Mouse (Mus musculus): Measurements from ENCODE around the gene Foxred1. TPM values are rescaled to one million over a fixed set of nuclear protein-coding genes. Genes with fewer than 3 reads are reported as not detected.

The Foxred1 gene
- polyA plus RNA-seq (2014; fragmentation: Illumina TruSeq; extraction: RNeasy Lipid Tissue Mini Kit (QIAGEN cat#74804); ENCODE audit: low read depth, low replicate concordance), result 19.9 TPM

GRCm38 (mm10) chr9:35210542-35211474 is at the start of gene Foxred1:
Gene Foxred1 (minus strand): TSS chr9:35211055.

GRCm38 (mm10) chr9:35199772-35200471 is 10.9 kb downstream of the Foxred1 start, which contains the start of the genes Srpr and Tirap:
Gene Srpr (plus strand): TSS chr9:35200175.
Gene Tirap (minus strand): TSS chr9:35200291.

GRCm38 (mm10) chr9:35175251-35176123 is 35.4 kb downstream of the Foxred1 start, which contains the start of gene Dcps:
Gene Dcps (minus strand): TSS chr9:35176061.

Other genes starting within 250 kb of the Foxred1 start
- 41.0 TPM for gene St3gal4, start 91.8 kb downstream of the Foxred1 start, polyA plus RNA-seq (2014; fragmentation: Illumina TruSeq; extraction: RNeasy Lipid Tissue Mini Kit (QIAGEN cat#74804); ENCODE audit: low read depth, low replicate concordance)
- gene Dcps, start 35.0 kb downstream of the Foxred1 start, polyA plus RNA-seq (2014; fragmentation: Illumina TruSeq; extraction: RNeasy Lipid Tissue Mini Kit (QIAGEN cat#74804); ENCODE audit: low read depth, low replicate concordance), result 7.1 TPM
- 362 TPM for gene Srpr, start 10.9 kb downstream of the Foxred1 start, polyA plus RNA-seq (2014; fragmentation: Illumina TruSeq; extraction: RNeasy Lipid Tissue Mini Kit (QIAGEN cat#74804); ENCODE audit: low read depth, low replicate concordance)
- gene Tirap, start 10.8 kb downstream of the Foxred1 start, polyA plus RNA-seq (2014; fragmentation: Illumina TruSeq; extraction: RNeasy Lipid Tissue Mini Kit (QIAGEN cat#74804); ENCODE audit: low read depth, low replicate concordance), result 8.7 TPM
- gene Fam118b, start 56.8 kb upstream of the Foxred1 start, polyA plus RNA-seq (2014; fragmentation: Illumina TruSeq; extraction: RNeasy Lipid Tissue Mini Kit (QIAGEN cat#74804); ENCODE audit: low read depth, low replicate concordance), result 12.3 TPM
- gene Rpusd4, start 56.8 kb upstream of the Foxred1 start, polyA plus RNA-seq (2014; fragmentation: Illumina TruSeq; extraction: RNeasy Lipid Tissue Mini Kit (QIAGEN cat#74804); ENCODE audit: low read depth, low replicate concordance), result 4.7 TPM
- 6.2 TPM for gene Cdon, start 210.1 kb upstream of the Foxred1 start, polyA plus RNA-seq (2014; fragmentation: Illumina TruSeq; extraction: RNeasy Lipid Tissue Mini Kit (QIAGEN cat#74804); ENCODE audit: low read depth, low replicate concordance)

Data from adrenal gland, adult 10 weeks (tissue).